Mouse (Mus musculus) MEL (cell line): Measurements from ENCODE around the gene Ms4a8a. TPM values are rescaled to one million over a fixed set of nuclear protein-coding genes. Genes with fewer than 3 reads are reported as not detected.
"Not testable (repeated sequence)": the region's sequence is repeated elsewhere in the genome, so short reads cannot be mapped to it uniquely, and the experiment has no call there.

Source experiments
- DNase-seq: peaks from one replicate; pipeline ENCODE4 v3.0.0; 2011; ENCODE audit warnings: low read depth, low spot score
- H3K27ac ChIP-seq: 2 replicates; pipeline ENCODE4 v1.5.1; 2012; ENCODE audit warnings: low read depth, mild to moderate bottlenecking, control low read depth, low read length, moderate library complexity; ENCODE audit not compliant: control insufficient read depth
- H3K27me3 ChIP-seq, 2 experiments: fragments of 150-350 bp in 1 of 2; sonication (generic) in 1 of 2; 2 replicates each; pipeline ENCODE4 v1.6.1; 2012; ENCODE audit warnings: low read length in 2 of 2, mild to moderate bottlenecking in 2 of 2, improper control_type of control experiment in 1 of 2, moderate library complexity in 1 of 2; ENCODE audit not compliant: insufficient read depth in 2 of 2, control insufficient read depth in 1 of 2
- H3K36me3 ChIP-seq, 2 experiments: 2 replicates each; pipeline ENCODE4 v1.6.1; 2012 to 2014; ENCODE audit warnings: low read length in 2 of 2, improper control_type of control experiment in 1 of 2, inconsistent platforms in 1 of 2, mild to moderate bottlenecking in 1 of 2; ENCODE audit not compliant: insufficient read depth in 2 of 2, control insufficient read depth in 1 of 2
- H3K4me1 ChIP-seq, 2 experiments: fragments of 150-350 bp in 1 of 2; sonication (generic) in 1 of 2; 2 replicates each; pipeline ENCODE4 v1.6.1; 2012; ENCODE audit warnings: low read length in 2 of 2, improper control_type of control experiment in 1 of 2, mild to moderate bottlenecking in 1 of 2; ENCODE audit not compliant: insufficient read depth in 2 of 2, control insufficient read depth in 1 of 2
- H3K4me3 ChIP-seq, 2 experiments: fragments of 150-350 bp in 1 of 2; sonication (generic) in 1 of 2; 2 replicates each; pipeline ENCODE4 v1.5.1; 2012; ENCODE audit warnings: low read depth in 2 of 2, low read length in 2 of 2, mild to moderate bottlenecking in 2 of 2, moderate library complexity in 2 of 2, control low read depth in 1 of 2, improper control_type of control experiment in 1 of 2; ENCODE audit not compliant: control insufficient read depth in 1 of 2, insufficient read depth in 1 of 2
- H3K79me2 ChIP-seq: 2 replicates; pipeline ENCODE4 v1.6.1; 2012; ENCODE audit warnings: mild to moderate bottlenecking, low read length, moderate library complexity; ENCODE audit not compliant: control insufficient read depth, poor library complexity, insufficient read depth
- H3K9ac ChIP-seq: 2 replicates; pipeline ENCODE4 v1.6.1; 2012; ENCODE audit warnings: low read depth, mild to moderate bottlenecking, control low read depth, low read length, moderate library complexity; ENCODE audit not compliant: control insufficient read depth, poor library complexity, severe bottlenecking
- H3K9me3 ChIP-seq: fragments of 150-350 bp; sonication (generic); replicated peaks from 2 replicates; pipeline ENCODE4 v1.6.1; 2012; ENCODE audit warnings: mild to moderate bottlenecking, low read length, improper control_type of control experiment, moderate library complexity; ENCODE audit not compliant: insufficient read depth
- BHLHE40 ChIP-seq: IDR thresholded peaks from 2 replicates; pipeline ENCODE4 v1.6.1; 2012; ENCODE audit warnings: low read depth, mild to moderate bottlenecking, inconsistent platforms, low read length, improper control_type of control experiment, borderline replicate concordance
- CHD1 ChIP-seq: IDR thresholded peaks from 2 replicates; pipeline ENCODE4 v1.6.1; 2012; ENCODE audit warnings: low read depth, mild to moderate bottlenecking, inconsistent platforms, low read length, improper control_type of control experiment
- E2F4 ChIP-seq: IDR thresholded peaks from 2 replicates; pipeline ENCODE4 v1.6.1; 2011; ENCODE audit warnings: low read depth, low read length, improper control_type of control experiment, borderline replicate concordance
- ELF1 ChIP-seq: IDR thresholded peaks from 2 replicates; pipeline ENCODE4 v1.6.1; 2014; ENCODE audit warnings: low read depth, mild to moderate bottlenecking, inconsistent platforms, low read length, improper control_type of control experiment, moderate library complexity
- ETS1 ChIP-seq: IDR thresholded peaks from 2 replicates; pipeline ENCODE4 v1.6.1; 2012; ENCODE audit warnings: low read depth, mild to moderate bottlenecking, inconsistent platforms, low read length, improper control_type of control experiment, moderate library complexity
- HCFC1 ChIP-seq: IDR thresholded peaks from 2 replicates; pipeline ENCODE4 v1.6.1; 2012; ENCODE audit warnings: low read depth, mild to moderate bottlenecking, inconsistent platforms, low read length, improper control_type of control experiment, moderate library complexity
- JUND ChIP-seq: IDR thresholded peaks from 2 replicates; pipeline ENCODE4 v1.6.1; 2011; ENCODE audit warnings: low read depth, mild to moderate bottlenecking, improper control_type of control experiment, low read length
- MAX ChIP-seq: IDR thresholded peaks from 2 replicates; pipeline ENCODE4 v1.6.1; 2011; ENCODE audit warnings: low read length, improper control_type of control experiment
- MAZ ChIP-seq: IDR thresholded peaks from 2 replicates; pipeline ENCODE4 v1.6.1; 2012; ENCODE audit warnings: low read depth, mild to moderate bottlenecking, inconsistent platforms, low read length, improper control_type of control experiment
- MXI1 ChIP-seq: IDR thresholded peaks from 2 replicates; pipeline ENCODE4 v1.6.1; 2011; ENCODE audit warnings: mild to moderate bottlenecking, low read depth, low read length, improper control_type of control experiment
- MYC ChIP-seq: IDR thresholded peaks from 2 replicates; pipeline ENCODE4 v1.6.1; 2011; ENCODE audit warnings: low read depth, mild to moderate bottlenecking, low read length, improper control_type of control experiment, moderate library complexity
- NELFE ChIP-seq: IDR thresholded peaks from 2 replicates; pipeline ENCODE4 v1.6.1; 2011; ENCODE audit warnings: low read depth, low read length, improper control_type of control experiment
- POLR2A ChIP-seq, 2 experiments: IDR thresholded peaks; 2 replicates each; pipeline ENCODE4 v1.6.1; 2011 to 2012; ENCODE audit warnings: low read length in 2 of 2, mild to moderate bottlenecking in 2 of 2, control low read depth in 1 of 2, improper control_type of control experiment in 1 of 2, low read depth in 1 of 2, moderate library complexity in 1 of 2; ENCODE audit not compliant: control insufficient read depth in 1 of 2, insufficient read depth in 1 of 2, poor library complexity in 1 of 2
- POLR2AphosphoS2 ChIP-seq: IDR thresholded peaks from 2 replicates; pipeline ENCODE4 v1.6.1; 2011; ENCODE audit warnings: low read length, improper control_type of control experiment
- POLR2AphosphoS5 ChIP-seq: IDR thresholded peaks from 2 replicates; pipeline ENCODE4 v1.6.1; 2012; ENCODE audit warnings: low read depth, borderline replicate concordance, mild to moderate bottlenecking, inconsistent platforms, low read length, moderate library complexity, mixed read lengths
- RCOR1 ChIP-seq: IDR thresholded peaks from 2 replicates; pipeline ENCODE4 v1.6.1; 2012; ENCODE audit warnings: low read depth, mild to moderate bottlenecking, inconsistent platforms, low read length, improper control_type of control experiment
- SIN3A ChIP-seq: IDR thresholded peaks from 2 replicates; pipeline ENCODE4 v1.6.1; 2012; ENCODE audit warnings: low read length, improper control_type of control experiment, inconsistent platforms
- TAL1 ChIP-seq: IDR thresholded peaks from 2 replicates; pipeline ENCODE4 v1.6.1; 2012; ENCODE audit warnings: mild to moderate bottlenecking, inconsistent platforms, low read length, moderate library complexity, mixed read lengths
- TCF12 ChIP-seq: IDR thresholded peaks from 2 replicates; pipeline ENCODE4 v1.6.1; 2014; ENCODE audit warnings: low read depth, mild to moderate bottlenecking, inconsistent platforms, low read length, improper control_type of control experiment, moderate library complexity
- USF1 ChIP-seq: IDR thresholded peaks from 2 replicates; pipeline ENCODE4 v1.6.1; 2014; ENCODE audit warnings: low read depth, mild to moderate bottlenecking, inconsistent platforms, low read length, improper control_type of control experiment, moderate library complexity
- USF2 ChIP-seq, 2 experiments: IDR thresholded peaks; 2 replicates each; pipeline ENCODE4 v1.6.1; 2011 to 2012; ENCODE audit warnings: improper control_type of control experiment in 2 of 2, low read length in 2 of 2, borderline replicate concordance in 1 of 2, inconsistent platforms in 1 of 2, low read depth in 1 of 2, mild to moderate bottlenecking in 1 of 2; ENCODE audit not compliant: insufficient read depth in 1 of 2
- ZC3H11A ChIP-seq: IDR thresholded peaks from 2 replicates; pipeline ENCODE4 v1.6.1; 2012; ENCODE audit warnings: low read depth, mild to moderate bottlenecking, inconsistent platforms, low read length, improper control_type of control experiment
- ZMIZ1 ChIP-seq: IDR thresholded peaks from 2 replicates; pipeline ENCODE4 v1.6.1; 2012; ENCODE audit warnings: low read depth, mild to moderate bottlenecking, inconsistent platforms, low read length, improper control_type of control experiment, moderate library complexity
- ZNF384 ChIP-seq: IDR thresholded peaks from 2 replicates; pipeline ENCODE4 v1.6.1; 2012; ENCODE audit warnings: low read depth, mild to moderate bottlenecking, inconsistent platforms, low read length, improper control_type of control experiment
- polyA plus RNA-seq, 2 experiments: library from polyadenylated mRNA; stranded (reverse) in 1 of 2; unstranded in 1 of 2; fragments of >175 nt in 1 of 2; fragments of >200 nt in 1 of 2; gene quantifications; 2 replicates each; pipeline versions ENCODE4 v1.2.1 to v1.2.4; 2012; ENCODE audit warnings: low replicate concordance in 2 of 2, low read depth in 1 of 2; ENCODE audit not compliant: insufficient read length in 2 of 2, insufficient read depth in 1 of 2, missing spikeins in 1 of 2
- total RNA-seq: library from RNA; depleted of rRNA; stranded (reverse); fragments of 300-350 nt; gene quantifications from 2 replicates; pipeline ENCODE4 v1.2.3, GENCODE M21; 2012

Ms4a8a gene
- total and polyA plus RNA-seq, 3 experiments = not detected

- Histone ChIP-seq H3K9ac (no peak overlapping the region), H3K27ac (no peak overlapping the region), H3K27me3 (no peaks in the 10 kb centered on the region; a peak in 2 of 4 replicates), H3K9me3 (no peaks in the 10 kb centered on the region), H3K4me1 (no peaks in the 10 kb centered on the region), H3K36me3 (no peaks in the 10 kb centered on the region), H3K79me2 (no peaks in the 10 kb centered on the region), H3K4me3 (no peak overlapping the region)
- no peak for TF ChIP-seq BHLHE40
- TF ChIP-seq TAL1 = no peak
- TF ChIP-seq MXI1 = no peak
- TF ChIP-seq ETS1 = no peak
- no peak for TF ChIP-seq CHD1
- TF ChIP-seq HCFC1 = no peak
- no peak for TF ChIP-seq NELFE
- TF ChIP-seq ELF1 = no peak
- TF ChIP-seq ZMIZ1 = no peak
- TF ChIP-seq USF1 = no peak
- TF ChIP-seq POLR2A (IDR thresholded peaks at IDR 0.05; ENCODE audit: control insufficient read depth in 1 of 2, insufficient read depth in 1 of 2, low read depth in 1 of 2, low read length in 2 of 2, poor library complexity in 1 of 2) = no peak
- no peak for TF ChIP-seq MAZ
- DNase-seq = no peak
These were observed 20.0 kb downstream of the Ms4a8a start for GRCm38 (mm10) chr19:11060900-11061299.

- TF ChIP-seq MYC = no peak
- TF ChIP-seq MAZ = no peak
- no peak for TF ChIP-seq NELFE
- TF ChIP-seq MAX = no peak
- no peak for TF ChIP-seq HCFC1
- no peak for TF ChIP-seq SIN3A
- no peak for TF ChIP-seq TAL1
- TF ChIP-seq MXI1 = no peak
- no peak for TF ChIP-seq RCOR1
- TF ChIP-seq POLR2AphosphoS5 = no peak
- no peak for TF ChIP-seq USF2 (IDR thresholded peaks at IDR 0.05; ENCODE audit: borderline replicate concordance in 1 of 2, insufficient read depth in 1 of 2, low read depth in 1 of 2, low read length in 2 of 2)
- TF ChIP-seq ZNF384 = no peak
- no peak for TF ChIP-seq CHD1
- no peak for TF ChIP-seq ZC3H11A
- TF ChIP-seq POLR2A (IDR thresholded peaks at IDR 0.05; ENCODE audit: control insufficient read depth in 1 of 2, insufficient read depth in 1 of 2, low read depth in 1 of 2, low read length in 2 of 2, poor library complexity in 1 of 2) = no peak
- TF ChIP-seq TCF12 = no peak
- TF ChIP-seq JUND = no peak
- no peak for TF ChIP-seq E2F4
- TF ChIP-seq BHLHE40 = no peak
- no peak for TF ChIP-seq POLR2AphosphoS2
- TF ChIP-seq, all 39 proteins: peak for 0
- H3K27me3 ChIP-seq = no peaks in the 10 kb centered on the region; a peak in 1 of 4 replicates
- no peaks in the 10 kb centered on the region for H3K4me1 ChIP-seq
- no peak overlapping the region for H3K4me3 ChIP-seq
- no peak for DNase-seq
- no peak overlapping the region for H3K27ac ChIP-seq
- no peaks in the 10 kb centered on the region for H3K79me2 ChIP-seq
- no peaks in the 10 kb centered on the region for H3K9me3 ChIP-seq
- no peak overlapping the region for H3K9ac ChIP-seq
- no peaks in the 10 kb centered on the region for H3K36me3 ChIP-seq
These were observed 20.9 kb downstream of the Ms4a8a start for GRCm38 (mm10) chr19:11059967-11060366.

GRCm38 (mm10) chr19:11055700-11056099 lies 25.2 kb downstream of the Ms4a8a start:
- H3K79me2 ChIP-seq, H3K27me3 ChIP-seq: not testable (repeated sequence)

More at GRCm38 (mm10) chr19:11055700-11056099, 25.2 kb downstream of the Ms4a8a start:
- not testable (repeated sequence) for H3K36me3 ChIP-seq, H3K9ac ChIP-seq, H3K4me3 ChIP-seq, DNase-seq, H3K4me1 ChIP-seq, H3K9me3 ChIP-seq, H3K27ac ChIP-seq
